Mouse (Mus musculus) midbrain, embryonic 13.5 days (tissue): Measurements from ENCODE around the gene Aftph. TPM values are rescaled to one million over a fixed set of nuclear protein-coding genes. Genes with fewer than 3 reads are reported as not detected.

Experiments
- ATAC-seq: fragments of 200-750 bp; cut with Nextera tagmentation; 2 replicates; pipeline ENCODE4 v1.8.0; 2017; ENCODE audit warnings: mild to moderate bottlenecking, moderate TSS enrichment, moderate library complexity
- H3K27ac ChIP-seq: fragments of 300-500 bp; sonication (generic); 2 replicates; pipeline ENCODE4 v1.5.1; 2015; ENCODE audit warnings: inconsistent platforms, mild to moderate bottlenecking, moderate library complexity
- H3K27me3 ChIP-seq: fragments of 300-500 bp; sonication (generic); 2 replicates; pipeline ENCODE4 v1.6.1; 2015; ENCODE audit warnings: mild to moderate bottlenecking, inconsistent platforms
- H3K36me3 ChIP-seq: fragments of 300-500 bp; sonication (generic); 2 replicates; pipeline ENCODE4 v1.6.1; 2015; ENCODE audit warnings: mild to moderate bottlenecking, inconsistent platforms
- H3K4me1 ChIP-seq: fragments of 300-500 bp; sonication (generic); replicated peaks from 2 replicates; pipeline ENCODE4 v1.6.1; 2015; ENCODE audit warnings: inconsistent platforms
- H3K4me2 ChIP-seq: fragments of 300-500 bp; sonication (generic); replicated peaks from 2 replicates; pipeline ENCODE4 v1.6.1; 2015; ENCODE audit warnings: moderate library complexity, mild to moderate bottlenecking, inconsistent platforms
- H3K4me3 ChIP-seq: fragments of 300-500 bp; sonication (generic); replicated peaks from 2 replicates; pipeline ENCODE4 v1.5.1; 2015; ENCODE audit warnings: mild to moderate bottlenecking, inconsistent platforms
- H3K9ac ChIP-seq: fragments of 300-500 bp; sonication (generic); replicated peaks from 2 replicates; pipeline ENCODE4 v1.6.1; 2015; ENCODE audit warnings: mild to moderate bottlenecking, inconsistent platforms
- H3K9me3 ChIP-seq: fragments of 300-500 bp; sonication (generic); 2 replicates; pipeline ENCODE4 v1.6.1; 2016; ENCODE audit warnings: mild to moderate bottlenecking, inconsistent platforms
- WGBS: fragments of 180-500 bp; shearing (Covaris S2); methylation state at CpG from one replicate; pipeline ENCODE4 v1.1.7; 2015; 5-methylcytosine and 5-hydroxymethylcytosine counted together
- polyA plus RNA-seq: library from polyadenylated mRNA; unstranded; fragments of >200 nt; fragmentation: Nextera tagmentation; extraction: Ambion mirVana; gene quantifications from 2 replicates; pipeline ENCODE4 v1.2.1, GENCODE M21; 2015

Aftph gene
- polyA plus RNA-seq, 1 experiment from 2014 or later, result 38.6 TPM

GRCm38 (mm10) chr11:20645521-20645920 lies 95.9 kb downstream of the Aftph start:
- peaks cover 79% of the 10 kb centered on the region for H3K4me1 ChIP-seq
- H3K9ac ChIP-seq, result no peak overlapping the region
- no peaks in the 10 kb centered on the region for H3K27me3 ChIP-seq
- ATAC-seq, result no peak
- no peak overlapping the region for H3K4me2 ChIP-seq
- 81% methylated on average over 3 of the region's 3 CpGs for WGBS
- H3K36me3 ChIP-seq, result peaks cover 6% of the 10 kb centered on the region; the same call in 1 of the 2 replicates
- H3K9me3 ChIP-seq, result no peaks in the 10 kb centered on the region
- no peak overlapping the region for H3K27ac ChIP-seq
- H3K4me3 ChIP-seq, result no peak overlapping the region

GRCm38 (mm10) chr11:20644872-20645271 lies 96.5 kb downstream of the Aftph start:
- H3K4me2 ChIP-seq, result no peak overlapping the region
- 38% methylated on average over 6 of the region's 6 CpGs for WGBS
- H3K4me1 ChIP-seq, result peaks cover 79% of the 10 kb centered on the region
- H3K4me3 ChIP-seq, result no peak overlapping the region
- 0 out of 2 replicates have a peak overlapping the region, but pooled peaks have one; percentile 7 for H3K9ac ChIP-seq
- no peaks in the 10 kb centered on the region for H3K9me3 ChIP-seq
- no peaks in the 10 kb centered on the region for H3K27me3 ChIP-seq
- ATAC-seq, result no peak
- no peak overlapping the region for H3K27ac ChIP-seq
- peaks cover 6% of the 10 kb centered on the region; the same call in 1 of the 2 replicates for H3K36me3 ChIP-seq

- peaks cover 80% of the 10 kb centered on the region for H3K4me1 ChIP-seq
- WGBS, result 63% methylated on average over 1 of the region's 1 CpGs
- H3K9me3 ChIP-seq, result no peaks in the 10 kb centered on the region
- H3K36me3 ChIP-seq, result peaks cover 6% of the 10 kb centered on the region; the same call in 1 of the 2 replicates
- no peaks in the 10 kb centered on the region for H3K27me3 ChIP-seq
- H3K4me3 ChIP-seq, result no peak overlapping the region
- ATAC-seq, result no peak
- H3K9ac ChIP-seq, result no peak overlapping the region
- no peak overlapping the region for H3K27ac ChIP-seq
- no peak overlapping the region for H3K4me2 ChIP-seq
Measured at GRCm38 (mm10) chr11:20644166-20644565, 97.2 kb downstream of the Aftph start.

- Histone ChIP-seq H3K4me3 (no peak overlapping the region), H3K36me3 (peaks cover 3% of the 10 kb centered on the region; the same call in 1 of the 2 replicates), H3K9me3 (no peaks in the 10 kb centered on the region), H3K27me3 (no peaks in the 10 kb centered on the region), H3K27ac (no peak overlapping the region), H3K4me2 (no peak overlapping the region), H3K9ac (no peak overlapping the region), H3K4me1 (peaks cover 74% of the 10 kb centered on the region)
- ATAC-seq, result no peak
- 75% methylated on average over 5 of the region's 5 CpGs for WGBS
Measured at GRCm38 (mm10) chr11:20643161-20643560, 98.2 kb downstream of the Aftph start.

- Histone ChIP-seq H3K36me3 (no peaks in the 10 kb centered on the region), H3K27me3 (no peaks in the 10 kb centered on the region), H3K4me1 (peaks cover 70% of the 10 kb centered on the region), H3K9ac (no peak overlapping the region), H3K4me3 (no peak overlapping the region), H3K27ac (no peak overlapping the region), H3K4me2 (no peak overlapping the region), H3K9me3 (no peaks in the 10 kb centered on the region)
- WGBS, result 73% methylated on average over 5 of the region's 5 CpGs
- no peak for ATAC-seq
Measured at GRCm38 (mm10) chr11:20642321-20642720, 99.1 kb downstream of the Aftph start.

- ATAC-seq, result peak; percentile 88
- Histone ChIP-seq H3K36me3 (no peaks in the 10 kb centered on the region), H3K4me1 (peaks cover 62% of the 10 kb centered on the region), H3K9me3 (no peaks in the 10 kb centered on the region), H3K4me2 (peak overlapping the region; percentile 44), H3K9ac (peak overlapping the region; percentile 54), H3K4me3 (peak overlapping the region; percentile 2; the same call in 1 of the 2 replicates), H3K27ac (peak overlapping the region; percentile 75), H3K27me3 (no peaks in the 10 kb centered on the region)
- WGBS, result 1% methylated on average over 11 of the region's 11 CpGs
Measured at GRCm38 (mm10) chr11:20639918-20640447, 101.4 kb downstream of the Aftph start.

GRCm38 (mm10) chr11:20638841-20639240 lies 102.5 kb downstream of the Aftph start:
- H3K27me3 ChIP-seq, result no peaks in the 10 kb centered on the region
- 27% methylated on average over 3 of the region's 3 CpGs for WGBS
- no peak for ATAC-seq
- no peaks in the 10 kb centered on the region for H3K36me3 ChIP-seq
- no peak overlapping the region for H3K9ac ChIP-seq
- H3K4me3 ChIP-seq, result no peak overlapping the region
- no peak overlapping the region for H3K27ac ChIP-seq
- H3K4me1 ChIP-seq, result peaks cover 63% of the 10 kb centered on the region
- no peaks in the 10 kb centered on the region for H3K9me3 ChIP-seq
- no peak overlapping the region for H3K4me2 ChIP-seq

GRCm38 (mm10) chr11:20637060-20637459 lies 104.3 kb downstream of the Aftph start:
- no peak for ATAC-seq
- H3K9ac ChIP-seq, result no peak overlapping the region
- H3K9me3 ChIP-seq, result no peaks in the 10 kb centered on the region
- no peak overlapping the region for H3K4me3 ChIP-seq
- H3K27ac ChIP-seq, result no peak overlapping the region
- H3K4me2 ChIP-seq, result no peak overlapping the region
- no peaks in the 10 kb centered on the region for H3K36me3 ChIP-seq
- H3K4me1 ChIP-seq, result peaks cover 66% of the 10 kb centered on the region
- no peaks in the 10 kb centered on the region for H3K27me3 ChIP-seq

GRCm38 (mm10) chr11:20636114-20636513 lies 105.3 kb downstream of the Aftph start:
- H3K9me3 ChIP-seq, result no peaks in the 10 kb centered on the region
- H3K27ac ChIP-seq, result no peak overlapping the region
- 60% methylated on average over 4 of the region's 4 CpGs for whole genome bisulfite sequencing
- no peak for ATAC-seq
- H3K4me2 ChIP-seq, result no peak overlapping the region; the same call in 1 of the 2 replicates
- peaks cover 65% of the 10 kb centered on the region for H3K4me1 ChIP-seq
- no peaks in the 10 kb centered on the region for H3K36me3 ChIP-seq
- H3K27me3 ChIP-seq, result no peaks in the 10 kb centered on the region
- H3K9ac ChIP-seq, result no peak overlapping the region
- H3K4me3 ChIP-seq, result no peak overlapping the region

- no peak for ATAC-seq
- Histone ChIP-seq H3K4me3 (no peak overlapping the region), H3K27ac (no peak overlapping the region), H3K4me2 (peak overlapping the region; percentile 23), H3K4me1 (peaks cover 60% of the 10 kb centered on the region), H3K9me3 (no peaks in the 10 kb centered on the region), H3K36me3 (no peaks in the 10 kb centered on the region), H3K9ac (no peak overlapping the region), H3K27me3 (no peaks in the 10 kb centered on the region)
- WGBS, result 18% methylated on average over 6 of the region's 6 CpGs
Measured at GRCm38 (mm10) chr11:20635646-20636045, 105.7 kb downstream of the Aftph start.

Other genes with a start within 250 kb of the Aftph start
- gene Sertad2, start 198.3 kb downstream of the Aftph start, polyA plus RNA-seq, result 29.8 and 32.0 TPM in 2 replicates
- 49.4 and 52.4 TPM in 2 replicates for gene Lgalsl, start 89.5 kb upstream of the Aftph start, polyA plus RNA-seq